Mouse (Mus musculus) lung, postnatal 4 days (tissue): ENCODE measurements at regions not wholly inside any gene's neighbourhood (a gene's known extent, or its start where the extent isn't known, plus 50 kb on each side); places are given as distances from the start of the nearest gene placed in this dataset.

Experiments
- DNase-seq, 2 experiments: peaks; one replicate each; pipeline ENCODE4 v3.0.0; 2021

GRCm38 (mm10) chr11:6785471-6785870 is 52.0 kb downstream of the Gm11983 start:
- no peak for DNase-seq

- DNase-seq: no peak
Observed at GRCm38 (mm10) chr11:6782826-6783225, 54.6 kb downstream of the Gm11983 start.

GRCm38 (mm10) chr11:6779752-6780151 is 57.7 kb downstream of the Gm11983 start:
- no peak for DNase-seq

- no peak for DNase-seq
Observed at GRCm38 (mm10) chr11:6778596-6779360, 58.7 kb downstream of the Gm11983 start.

- no peak for DNase-seq
Observed at GRCm38 (mm10) chr11:6777566-6777965, 59.9 kb downstream of the Gm11983 start.

GRCm38 (mm10) chr11:6774656-6775055 is 62.8 kb downstream of the Gm11983 start:
- no peak for DNase-seq

GRCm38 (mm10) chr11:6773951-6774350 is 63.5 kb downstream of the Gm11983 start:
- no peak for DNase-seq

- no peak for DNase-seq
Observed at GRCm38 (mm10) chr11:6773364-6773763, 64.1 kb downstream of the Gm11983 start.

- no peak for DNase-seq
Observed at GRCm38 (mm10) chr11:6769437-6769765, 68.1 kb downstream of the Gm11983 start.

GRCm38 (mm10) chr11:6768599-6769436 is 68.6 kb downstream of the Gm11983 start:
- DNase-seq: peak; percentile 49 to 74

- DNase-seq: no peak
Observed at GRCm38 (mm10) chr11:6766725-6767124, 70.7 kb downstream of the Gm11983 start.

GRCm38 (mm10) chr11:6765333-6765957 is 72.0 kb downstream of the Gm11983 start:
- no peak for DNase-seq

- DNase-seq: no peak
Observed at GRCm38 (mm10) chr11:6764186-6764585, 73.3 kb downstream of the Gm11983 start.

GRCm38 (mm10) chr11:6763001-6763400 is 74.5 kb downstream of the Gm11983 start:
- DNase-seq: no peak

- no peak for DNase-seq
Observed at GRCm38 (mm10) chr11:6761876-6762628, 75.4 kb downstream of the Gm11983 start.

GRCm38 (mm10) chr11:6759578-6759977 is 77.9 kb downstream of the Gm11983 start:
- no peak for DNase-seq

GRCm38 (mm10) chr11:6739439-6739838 is 81.1 kb downstream of the Ramp3 start:
- DNase-seq: no peak

GRCm38 (mm10) chr11:6738581-6738980 is 80.3 kb downstream of the Ramp3 start:
- DNase-seq: no peak

GRCm38 (mm10) chr11:6738163-6738562 is 79.8 kb downstream of the Ramp3 start:
- DNase-seq: no peak

GRCm38 (mm10) chr11:6734746-6735430 is 76.6 kb downstream of the Ramp3 start:
- no peak for DNase-seq

- no peak for DNase-seq
Observed at GRCm38 (mm10) chr11:6731505-6731904, 73.2 kb downstream of the Ramp3 start.
